Mouse (Mus musculus) spleen, adult 2 months (tissue): Measurements from ENCODE around the gene Tmem25.

Source experiments
- CTCF ChIP-seq: fragments of 200-500 bp; IDR thresholded peaks from 2 replicates; pipeline ENCODE4 v1.5.1; 2011; ENCODE audit warnings: mild to moderate bottlenecking, inconsistent platforms; ENCODE audit not compliant: insufficient read depth, insufficient read length, insufficient replicate concordance; ENCODE audit errors: extremely low read depth
- POLR2A ChIP-seq: fragments of 200-500 bp; IDR thresholded peaks from 2 replicates; pipeline ENCODE4 v1.6.1; 2011; ENCODE audit warnings: low read depth, low read length, inconsistent platforms

DNA sequence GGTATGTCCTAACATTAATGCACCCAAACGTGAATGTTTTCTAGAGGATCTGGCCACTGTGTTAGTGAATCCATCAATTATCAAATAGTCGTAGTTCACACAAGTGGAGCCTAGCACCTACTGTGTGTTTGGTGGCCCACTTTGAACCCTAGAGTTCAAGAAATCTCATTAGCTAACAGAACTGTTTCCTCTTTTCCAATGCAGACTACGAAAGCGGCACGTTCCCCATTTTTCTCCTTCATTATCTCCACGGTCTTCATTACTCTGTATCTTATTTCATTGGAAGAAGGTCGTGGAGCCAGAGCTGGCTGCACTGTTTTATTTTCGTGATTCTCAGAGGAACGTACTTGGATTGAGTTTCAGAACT lies 834 bp upstream of the Tmem25 start:
- no peak for TF ChIP-seq CTCF
- no peak for TF ChIP-seq POLR2A
